Mouse (Mus musculus): ENCODE measurements around the gene Atp6v0c. TPM values are rescaled to one million over a fixed set of nuclear protein-coding genes. Genes with fewer than 3 reads are reported as not detected.

Gene Atp6v0c
- 2,309 TPM in 2 replicates for polyA plus RNA-seq (2012; rRNA removed)

- H3K27ac ChIP-seq (ENCODE audit: insufficient read depth, low read length): peak within 1 kb of the TSS; percentile 100
- peak; percentile 96 to 98 for DNase-seq
- no peaks in the 10 kb centered on the region for H3K27me3 ChIP-seq (ENCODE audit: control insufficient read depth, insufficient read depth, low read length)
- peak within 1 kb of the TSS; percentile 95 for H3K4me3 ChIP-seq (replicated peaks; ENCODE audit: insufficient read depth, low read depth, low read length)
- peaks cover 12% of the 10 kb centered on the region for H3K4me1 ChIP-seq (ENCODE audit: control insufficient read depth, insufficient read depth, low read length)
- WGBS: under 1% methylated on average over 58 of the region's 58 CpGs
- TF ChIP-seq POLR2A (IDR thresholded peaks at IDR 0.05; ENCODE audit: borderline replicate concordance, insufficient read depth, low read length) (peak; percentile 87), CTCF (IDR thresholded peaks at IDR 0.05; ENCODE audit: borderline replicate concordance, insufficient read depth, low read depth, low read length) (no peak)
Measured at GRCm38 (mm10) chr17:24169317-24170065, at the start of gene Atp6v0c. Gene Atp6v0c, minus strand, starts transcription at chr17:24169702.

- no peak for DNase-seq
- Histone ChIP-seq H3K27ac (ENCODE audit: insufficient read depth, low read length) (no peak overlapping the region), H3K27me3 (ENCODE audit: control insufficient read depth, insufficient read depth, low read length) (no peaks in the 10 kb centered on the region), H3K4me1 (ENCODE audit: control insufficient read depth, insufficient read depth, low read length) (peaks cover 5% of the 10 kb centered on the region; the same call in 1 of the 2 replicates), H3K4me3 (replicated peaks; ENCODE audit: insufficient read depth, low read depth, low read length) (no peak overlapping the region)
- no peak for TF ChIP-seq CTCF (IDR thresholded peaks at IDR 0.05; ENCODE audit: borderline replicate concordance, insufficient read depth, low read depth, low read length)
- no peak for TF ChIP-seq POLR2A (IDR thresholded peaks at IDR 0.05; ENCODE audit: borderline replicate concordance, insufficient read depth, low read length)
- WGBS: 60% methylated on average over 4 of the region's 4 CpGs
Measured at GRCm38 (mm10) chr17:24216836-24217235, 47.3 kb upstream of the Atp6v0c start.

GRCm38 (mm10) chr17:24213186-24213585 lies 43.7 kb upstream of the Atp6v0c start:
- Histone ChIP-seq H3K27ac (ENCODE audit: insufficient read depth, low read length) (no peak overlapping the region), H3K4me3 (replicated peaks; ENCODE audit: insufficient read depth, low read depth, low read length) (no peak overlapping the region), H3K27me3 (ENCODE audit: control insufficient read depth, insufficient read depth, low read length) (no peaks in the 10 kb centered on the region), H3K4me1 (ENCODE audit: control insufficient read depth, insufficient read depth, low read length) (peaks cover 15% of the 10 kb centered on the region)
- 69% methylated on average over 6 of the region's 6 CpGs for WGBS
- no peak for DNase-seq
- TF ChIP-seq POLR2A (IDR thresholded peaks at IDR 0.05; ENCODE audit: borderline replicate concordance, insufficient read depth, low read length) (no peak), CTCF (IDR thresholded peaks at IDR 0.05; ENCODE audit: borderline replicate concordance, insufficient read depth, low read depth, low read length) (no peak)

GRCm38 (mm10) chr17:24212441-24213018 lies 43.0 kb upstream of the Atp6v0c start:
- 33% methylated on average over 5 of the region's 5 CpGs for WGBS
- H3K4me1 ChIP-seq (ENCODE audit: control insufficient read depth, insufficient read depth, low read length): peaks cover 18% of the 10 kb centered on the region
- H3K27me3 ChIP-seq (ENCODE audit: control insufficient read depth, insufficient read depth, low read length): no peaks in the 10 kb centered on the region
- TF ChIP-seq CTCF (IDR thresholded peaks at IDR 0.05; ENCODE audit: borderline replicate concordance, insufficient read depth, low read depth, low read length): peak; percentile 30; the same call in 1 of the 2 replicates
- TF ChIP-seq POLR2A (IDR thresholded peaks at IDR 0.05; ENCODE audit: borderline replicate concordance, insufficient read depth, low read length): no peak
- no peak for DNase-seq
- peak overlapping the region; percentile 56 for H3K4me3 ChIP-seq (replicated peaks; ENCODE audit: insufficient read depth, low read depth, low read length)
- H3K27ac ChIP-seq (ENCODE audit: insufficient read depth, low read length): no peak overlapping the region

- TF ChIP-seq CTCF (IDR thresholded peaks at IDR 0.05; ENCODE audit: borderline replicate concordance, insufficient read depth, low read depth, low read length) (no peak), POLR2A (IDR thresholded peaks at IDR 0.05; ENCODE audit: borderline replicate concordance, insufficient read depth, low read length) (peak; percentile 62; the same call in 1 of the 2 replicates)
- WGBS: 3% methylated on average over 37 of the region's 37 CpGs
- H3K27ac ChIP-seq (ENCODE audit: insufficient read depth, low read length): peak overlapping the region; percentile 81
Measured at GRCm38 (mm10) chr17:24211631-24212440, 42.3 kb upstream of the Atp6v0c start.

GRCm38 (mm10) chr17:24210591-24210990 lies 41.1 kb upstream of the Atp6v0c start:
- 81% methylated on average over 3 of the region's 3 CpGs for WGBS
- no peaks in the 10 kb centered on the region for H3K27me3 ChIP-seq (ENCODE audit: control insufficient read depth, insufficient read depth, low read length)
- DNase-seq: no peak
- no peak overlapping the region for H3K27ac ChIP-seq (ENCODE audit: insufficient read depth, low read length)
- H3K4me1 ChIP-seq (ENCODE audit: control insufficient read depth, insufficient read depth, low read length): peaks cover 18% of the 10 kb centered on the region
- TF ChIP-seq POLR2A (IDR thresholded peaks at IDR 0.05; ENCODE audit: borderline replicate concordance, insufficient read depth, low read length) (no peak), CTCF (IDR thresholded peaks at IDR 0.05; ENCODE audit: borderline replicate concordance, insufficient read depth, low read depth, low read length) (no peak)
- no peak overlapping the region for H3K4me3 ChIP-seq (replicated peaks; ENCODE audit: insufficient read depth, low read depth, low read length)

More at GRCm38 (mm10) chr17:24211631-24212440, 42.3 kb upstream of the Atp6v0c start:
- no peaks in the 10 kb centered on the region for H3K27me3 ChIP-seq (ENCODE audit: control insufficient read depth, insufficient read depth, low read length)
- peak overlapping the region; percentile 56 for H3K4me3 ChIP-seq (replicated peaks; ENCODE audit: insufficient read depth, low read depth, low read length)
- peaks cover 18% of the 10 kb centered on the region for H3K4me1 ChIP-seq (ENCODE audit: control insufficient read depth, insufficient read depth, low read length)
- peak; percentile 88 to 89 for DNase-seq

GRCm38 (mm10) chr17:24209916-24210240 lies 40.4 kb upstream of the Atp6v0c start:
- TF ChIP-seq POLR2A (IDR thresholded peaks at IDR 0.05; ENCODE audit: borderline replicate concordance, insufficient read depth, low read length) (no peak), CTCF (IDR thresholded peaks at IDR 0.05; ENCODE audit: borderline replicate concordance, insufficient read depth, low read depth, low read length) (no peak)
- WGBS: 93% methylated on average over 3 of the region's 3 CpGs
- no peak for DNase-seq
- H3K4me3 ChIP-seq (replicated peaks; ENCODE audit: insufficient read depth, low read depth, low read length): no peak overlapping the region
- no peak overlapping the region for H3K27ac ChIP-seq (ENCODE audit: insufficient read depth, low read length)
- peaks cover 18% of the 10 kb centered on the region for H3K4me1 ChIP-seq (ENCODE audit: control insufficient read depth, insufficient read depth, low read length)
- no peaks in the 10 kb centered on the region for H3K27me3 ChIP-seq (ENCODE audit: control insufficient read depth, insufficient read depth, low read length)

Data from cerebellum, adult 2 months (tissue).